Mouse (Mus musculus) midbrain, embryonic 14.5 days (tissue): ENCODE data around the gene Nelfe. TPM values are rescaled to one million over a fixed set of nuclear protein-coding genes. Genes with fewer than 3 reads are reported as not detected.

Experiments
- ATAC-seq: fragments of 200-750 bp; cut with Nextera tagmentation; 2 replicates; pipeline ENCODE4 v1.8.0; 2017; ENCODE audit warnings: moderate number of reproducible peaks, moderate library complexity; ENCODE audit not compliant: low FRiP score, low TSS enrichment
- DNase-seq: peaks from one replicate; pipeline ENCODE4 v3.0.0-alpha.2; 2015
- H3K27ac ChIP-seq: fragments of 300-500 bp; sonication (generic); replicated peaks from 2 replicates; pipeline ENCODE4 v1.5.1; 2014; ENCODE audit warnings: mild to moderate bottlenecking, low read depth, low read length, moderate library complexity
- H3K27me3 ChIP-seq: fragments of 300-500 bp; sonication (generic); 2 replicates; pipeline ENCODE4 v1.6.1; 2014; ENCODE audit warnings: low read length, control low read depth, mixed read lengths; ENCODE audit not compliant: control insufficient read depth, insufficient read depth
- H3K36me3 ChIP-seq: fragments of 300-500 bp; sonication (generic); 2 replicates; pipeline ENCODE4 v1.6.1; 2014; ENCODE audit warnings: low read length, control low read depth; ENCODE audit not compliant: control insufficient read depth, insufficient read depth
- H3K4me1 ChIP-seq: fragments of 300-500 bp; sonication (generic); 2 replicates; pipeline ENCODE4 v1.6.1; 2014; ENCODE audit warnings: mild to moderate bottlenecking, antibody characterized with exemption, low read length, control low read depth; ENCODE audit not compliant: control insufficient read depth, insufficient read depth
- H3K4me2 ChIP-seq: fragments of 300-500 bp; sonication (generic); 2 replicates; pipeline ENCODE4 v1.6.1; 2014; ENCODE audit warnings: mild to moderate bottlenecking, low read length, moderate library complexity
- H3K4me3 ChIP-seq: fragments of 300-500 bp; sonication (generic); replicated peaks from 2 replicates; pipeline ENCODE4 v1.5.1; 2014; ENCODE audit warnings: low read depth, low read length
- H3K9ac ChIP-seq: fragments of 300-500 bp; sonication (generic); replicated peaks from 2 replicates; pipeline ENCODE4 v1.6.1; 2014; ENCODE audit warnings: mild to moderate bottlenecking, low read length, moderate library complexity
- H3K9me3 ChIP-seq: fragments of 300-500 bp; sonication (generic); 2 replicates; pipeline ENCODE4 v1.6.1; 2016; ENCODE audit warnings: low read length, control low read depth, mixed read lengths; ENCODE audit not compliant: control insufficient read depth
- WGBS: fragments of 180-500 bp; shearing (Covaris S2); extraction: QIAGEN DNeasy Blood & Tissue Kit; methylation state at CpG from one replicate; pipeline ENCODE4 v1.1.7; 2014; 5-methylcytosine and 5-hydroxymethylcytosine counted together
- polyA plus RNA-seq: library from polyadenylated mRNA; unstranded; fragments of >200 nt; fragmentation: Nextera tagmentation; extraction: Ambion mirVana; gene quantifications from 2 replicates; pipeline ENCODE4 v1.2.1, GENCODE M21; 2014

The Nelfe gene
- polyA plus RNA-seq, 1 experiment from 2014 or later, result 85.3 TPM

GRCm38 (mm10) chr17:34893072-34893824 is 43.1 kb downstream of the Nelfe start:
- ATAC-seq (no peak), DNase-seq (no peak)
- Histone ChIP-seq H3K27ac (peak overlapping the region; percentile 93), H3K36me3 (peaks cover 10% of the 10 kb centered on the region), H3K27me3 (no peaks in the 10 kb centered on the region), H3K4me2 (peak overlapping the region; percentile 97), H3K4me3 (peak overlapping the region; percentile 68), H3K4me1 (peaks cover 32% of the 10 kb centered on the region), H3K9ac (peak overlapping the region; percentile 45; the same call in 1 of the 2 replicates), H3K9me3 (no peaks in the 10 kb centered on the region)
- WGBS, result 75% methylated on average over 12 of the region's 12 CpGs

DNA sequence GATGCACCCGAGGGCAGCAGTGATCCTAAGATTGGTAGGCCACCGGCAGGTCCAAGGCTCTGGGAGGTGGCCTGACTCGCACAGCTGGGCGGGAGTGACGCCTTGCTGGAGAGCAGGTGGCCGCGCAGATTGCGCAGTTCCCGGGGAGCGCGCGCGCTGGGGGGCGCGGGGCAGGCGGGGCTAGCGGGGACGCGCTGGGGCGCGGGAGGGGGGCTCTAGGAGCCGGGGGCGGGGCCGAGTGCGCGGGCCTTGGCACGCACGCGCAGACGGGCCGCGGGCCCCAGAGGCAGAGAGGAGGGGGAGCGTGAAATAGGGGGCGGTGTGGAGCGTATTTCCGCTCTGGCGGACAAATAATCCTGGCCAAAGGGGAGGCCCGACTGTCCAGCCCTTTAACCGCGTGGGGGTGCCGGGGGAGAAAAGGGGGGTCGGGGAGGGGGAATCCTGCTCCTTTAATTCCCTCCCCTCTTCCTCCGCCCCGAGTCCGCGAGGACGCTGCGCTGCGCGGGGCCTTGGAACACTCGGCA is 43.9 kb downstream of the Nelfe start:
- Histone ChIP-seq H3K4me3 (peak overlapping the region; percentile 68), H3K9ac (peak overlapping the region; percentile 88), H3K27ac (peak overlapping the region; percentile 93), H3K4me2 (peak overlapping the region; percentile 97), H3K36me3 (peaks cover 10% of the 10 kb centered on the region), H3K9me3 (no peaks in the 10 kb centered on the region), H3K27me3 (no peaks in the 10 kb centered on the region), H3K4me1 (peaks cover 32% of the 10 kb centered on the region)
- ATAC-seq (peak; percentile 89), DNase-seq (peak; percentile 99)
- WGBS, result 0% methylated on average over 35 of the region's 51 CpGs

DNA sequence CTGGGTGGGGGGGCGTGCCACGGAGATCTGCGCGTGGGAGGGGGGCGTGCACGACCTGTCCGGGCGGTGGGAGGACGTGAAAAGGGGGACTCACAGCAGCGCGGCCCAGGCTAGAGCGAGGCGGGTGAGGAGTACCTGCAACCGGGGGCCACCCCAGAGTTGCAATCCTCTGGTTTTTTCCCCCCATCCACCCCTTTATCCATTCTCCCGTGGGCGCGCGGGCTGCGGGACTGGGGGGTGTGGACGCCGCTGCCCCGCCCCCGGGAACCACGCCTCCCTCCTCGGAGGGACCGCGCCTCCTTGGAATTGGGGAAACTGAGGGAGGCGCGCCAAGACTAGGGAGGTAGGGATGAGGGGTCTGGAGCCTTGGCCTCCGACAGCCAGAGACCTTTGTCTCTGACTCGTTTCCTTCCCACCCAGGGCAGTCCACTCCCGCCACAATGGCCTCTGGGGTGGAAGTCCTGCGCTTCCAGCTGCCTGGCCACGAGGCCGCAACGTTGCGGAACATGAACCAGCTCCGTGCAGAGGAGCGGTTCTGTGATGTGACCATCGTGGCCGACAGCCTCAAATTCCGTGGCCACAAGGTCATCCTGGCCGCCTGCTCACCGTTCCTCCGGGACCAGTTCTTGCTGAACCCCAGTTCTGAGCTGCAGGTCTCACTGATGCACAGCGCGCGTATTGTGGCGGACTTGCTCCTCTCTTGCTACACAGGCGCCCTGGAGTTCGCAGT is 44.8 kb downstream of the Nelfe start:
- Histone ChIP-seq H3K4me2 (peak overlapping the region; percentile 97), H3K9me3 (no peaks in the 10 kb centered on the region), H3K27ac (peak overlapping the region; percentile 93), H3K9ac (peak overlapping the region; percentile 88), H3K4me1 (peaks cover 32% of the 10 kb centered on the region), H3K4me3 (peak overlapping the region; percentile 68), H3K36me3 (peaks cover 10% of the 10 kb centered on the region), H3K27me3 (no peaks in the 10 kb centered on the region)
- peak; percentile 25 for ATAC-seq
- WGBS, result 4% methylated on average over 50 of the region's 51 CpGs
- peak; percentile 63 for DNase-seq

GRCm38 (mm10) chr17:34895724-34896123 is 45.5 kb downstream of the Nelfe start:
- peak overlapping the region; percentile 68 for H3K4me3 ChIP-seq
- WGBS, result 87% methylated on average over 15 of the region's 15 CpGs
- H3K27ac ChIP-seq, result peak overlapping the region; percentile 93
- peak overlapping the region; percentile 88 for H3K9ac ChIP-seq
- H3K36me3 ChIP-seq, result peaks cover 10% of the 10 kb centered on the region
- H3K4me1 ChIP-seq, result peaks cover 39% of the 10 kb centered on the region
- no peaks in the 10 kb centered on the region for H3K27me3 ChIP-seq
- ATAC-seq, result no peak
- no peaks in the 10 kb centered on the region for H3K9me3 ChIP-seq
- DNase-seq, result no peak
- H3K4me2 ChIP-seq, result peak overlapping the region; percentile 97

GRCm38 (mm10) chr17:34896366-34896765 is 46.2 kb downstream of the Nelfe start:
- Histone ChIP-seq H3K9ac (no peak overlapping the region), H3K27ac (no peak overlapping the region), H3K36me3 (peaks cover 11% of the 10 kb centered on the region), H3K4me3 (peak overlapping the region; percentile 68), H3K4me2 (peak overlapping the region; percentile 97), H3K4me1 (peaks cover 39% of the 10 kb centered on the region), H3K27me3 (no peaks in the 10 kb centered on the region), H3K9me3 (no peaks in the 10 kb centered on the region)
- 84% methylated on average over 17 of the region's 17 CpGs for WGBS
- DNase-seq (no peak), ATAC-seq (no peak)

GRCm38 (mm10) chr17:34897373-34898159 is 47.4 kb downstream of the Nelfe start:
- Histone ChIP-seq H3K27me3 (no peaks in the 10 kb centered on the region), H3K9me3 (no peaks in the 10 kb centered on the region), H3K4me1 (peaks cover 39% of the 10 kb centered on the region), H3K9ac (peak overlapping the region; percentile 96), H3K27ac (peak overlapping the region; percentile 98), H3K4me3 (peak overlapping the region; percentile 90), H3K36me3 (peaks cover 19% of the 10 kb centered on the region), H3K4me2 (peak overlapping the region; percentile 97)
- peak; percentile 47 for DNase-seq
- WGBS, result 16% methylated on average over 10 of the region's 10 CpGs
- no peak for ATAC-seq

- Histone ChIP-seq H3K9ac (peak within 1 kb of the TSS; percentile 96), H3K4me2 (peak within 1 kb of the TSS; percentile 97), H3K9me3 (no peaks in the 10 kb centered on the region), H3K4me3 (peak within 1 kb of the TSS; percentile 90), H3K36me3 (peaks cover 26% of the 10 kb centered on the region), H3K27me3 (no peaks in the 10 kb centered on the region), H3K4me1 (peaks cover 39% of the 10 kb centered on the region), H3K27ac (peak within 1 kb of the TSS; percentile 98)
- under 1% methylated on average over 29 of the region's 44 CpGs for WGBS
- ATAC-seq (peak; percentile 22; the same call in 1 of the 2 replicates), DNase-seq (peak; percentile 92)
Observed at GRCm38 (mm10) chr17:34898160-34898586, 48.0 kb downstream of the Nelfe start, which contains the start of the genes C2 and Ehmt2. C2 (minus strand) TSS chr17:34898265. Ehmt2 (plus strand) TSS chr17:34898469.

- peaks cover 34% of the 10 kb centered on the region for H3K4me1 ChIP-seq
- H3K9ac ChIP-seq, result peak overlapping the region; percentile 96
Observed at GRCm38 (mm10) chr17:34898706-34899052, 48.5 kb downstream of the Nelfe start.

More at GRCm38 (mm10) chr17:34898706-34899052, 48.5 kb downstream of the Nelfe start:
- Histone ChIP-seq H3K4me2 (peak overlapping the region; percentile 97), H3K27ac (peak overlapping the region; percentile 98), H3K27me3 (no peaks in the 10 kb centered on the region), H3K4me3 (peak overlapping the region; percentile 90), H3K9me3 (no peaks in the 10 kb centered on the region), H3K36me3 (peaks cover 31% of the 10 kb centered on the region)
- DNase-seq (peak; percentile 81), ATAC-seq (peak; percentile 35)
- WGBS, result 0% methylated on average over 14 of the region's 47 CpGs
